Mouse (Mus musculus) neural tube, embryonic 11.5 days (tissue): ENCODE measurements around the gene Dph2. TPM values are rescaled to one million over a fixed set of nuclear protein-coding genes. Genes with fewer than 3 reads are reported as not detected.

Experiments
- ATAC-seq: fragments of 200-750 bp; cut with Nextera tagmentation; 2 replicates; pipeline ENCODE4 v1.8.0; 2017; ENCODE audit warnings: moderate number of reproducible peaks, mild to moderate bottlenecking, moderate TSS enrichment, moderate library complexity; ENCODE audit not compliant: insufficient read depth, low FRiP score, low TSS enrichment
- DNase-seq: peaks from one replicate; pipeline ENCODE4 v3.0.0-alpha.2; 2015; ENCODE audit warnings: low spot score
- H3K27ac ChIP-seq: fragments of 300-500 bp; sonication (generic); 2 replicates; pipeline ENCODE4 v1.5.1; 2014; ENCODE audit warnings: low read depth, mild to moderate bottlenecking, low read length
- H3K27me3 ChIP-seq: fragments of 300-500 bp; sonication (generic); 2 replicates; pipeline ENCODE4 v1.6.1; 2014; ENCODE audit warnings: mild to moderate bottlenecking, low read length, mixed read lengths; ENCODE audit not compliant: control insufficient read depth, insufficient read depth
- H3K36me3 ChIP-seq: fragments of 300-500 bp; sonication (generic); 2 replicates; pipeline ENCODE4 v1.6.1; 2014; ENCODE audit warnings: mild to moderate bottlenecking, low read length, moderate library complexity, mixed read lengths; ENCODE audit not compliant: control insufficient read depth, insufficient read depth
- H3K4me1 ChIP-seq: fragments of 300-500 bp; sonication (generic); 2 replicates; pipeline ENCODE4 v1.6.1; 2014; ENCODE audit warnings: low read length, mixed read lengths; ENCODE audit not compliant: control insufficient read depth, insufficient read depth
- H3K4me2 ChIP-seq: fragments of 300-500 bp; sonication (generic); 2 replicates; pipeline ENCODE4 v1.6.1; 2014; ENCODE audit warnings: low read depth, mild to moderate bottlenecking, moderate library complexity
- H3K4me3 ChIP-seq: fragments of 300-500 bp; sonication (generic); 2 replicates; pipeline ENCODE4 v1.5.1; 2014; ENCODE audit warnings: low read depth, low read length
- H3K9ac ChIP-seq: fragments of 300-500 bp; sonication (generic); 2 replicates; pipeline ENCODE4 v1.6.1; 2014; ENCODE audit warnings: mild to moderate bottlenecking, low read length
- H3K9me3 ChIP-seq: fragments of 300-500 bp; sonication (generic); 2 replicates; pipeline ENCODE4 v1.6.1; 2016; ENCODE audit warnings: low read length; ENCODE audit not compliant: control insufficient read depth
- WGBS: fragments of 180-500 bp; shearing (Covaris S2); extraction: QIAGEN DNeasy Blood & Tissue Kit; methylation state at CpG from one replicate; pipeline ENCODE4 v1.1.7; 2014; 5-methylcytosine and 5-hydroxymethylcytosine counted together
- polyA plus RNA-seq: library from polyadenylated mRNA; unstranded; fragments of >200 nt; fragmentation: Nextera tagmentation; extraction: Ambion mirVana; gene quantifications from 2 replicates; pipeline ENCODE4 v1.2.1, GENCODE M21; 2014

The Dph2 gene
- polyA plus RNA-seq, 1 experiment from 2014 or later, result 25.0 TPM

DNA sequence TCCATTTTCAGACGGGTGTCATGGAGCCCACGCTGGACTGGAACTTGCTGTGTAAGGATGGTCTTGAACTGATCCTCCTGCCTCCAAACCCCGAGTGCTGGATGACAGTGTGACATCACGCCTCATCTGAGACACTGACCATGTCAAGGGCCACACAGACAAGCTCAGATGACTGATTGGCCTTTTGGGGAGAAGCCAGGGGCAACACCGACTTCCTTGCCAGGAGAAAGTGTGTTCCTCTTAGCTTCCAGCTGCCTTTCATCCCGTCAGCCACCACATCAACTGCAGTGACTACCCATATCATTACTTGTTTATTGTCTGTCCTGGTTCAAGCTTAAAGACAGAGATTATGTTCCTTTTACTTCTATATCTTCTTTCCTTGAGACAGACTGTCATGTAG is 33.1 kb upstream of the Dph2 start:
- peaks cover 41% of the 10 kb centered on the region for H3K27me3 ChIP-seq

DNA sequence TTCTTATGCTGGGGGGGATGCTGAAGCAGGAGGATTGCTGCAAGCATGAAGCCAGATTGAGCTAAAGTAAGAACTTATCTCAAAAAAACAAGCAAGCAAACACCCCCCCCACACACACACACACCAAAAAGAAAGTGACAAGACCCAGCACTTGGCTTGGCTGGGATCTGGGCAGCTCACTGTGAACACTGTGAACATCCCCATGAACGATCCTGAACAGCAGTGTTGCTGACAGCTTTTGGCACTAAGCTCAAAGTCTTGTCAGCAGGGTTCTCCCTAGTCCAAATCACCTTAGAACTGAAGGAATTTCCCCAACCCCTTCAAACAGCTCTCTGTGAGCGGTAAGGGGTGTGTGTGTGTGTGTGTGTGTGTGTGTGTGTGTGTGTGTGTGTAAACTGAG is 31.6 kb upstream of the Dph2 start:
- Histone ChIP-seq H3K4me1 (peaks cover 5% of the 10 kb centered on the region; the same call in 1 of the 2 replicates), H3K4me2 (no peak overlapping the region), H3K36me3 (no peaks in the 10 kb centered on the region), H3K27ac (no peak overlapping the region), H3K9ac (no peak overlapping the region), H3K4me3 (no peak overlapping the region), H3K27me3 (peaks cover 28% of the 10 kb centered on the region), H3K9me3 (no peaks in the 10 kb centered on the region)
- no peak for ATAC-seq
- DNase-seq, result no peak
- 71% methylated on average over 2 of the region's 2 CpGs for WGBS

More for the DNA sequence above, 33.1 kb upstream of the Dph2 start:
- ATAC-seq (no peak), DNase-seq (no peak)
- Histone ChIP-seq H3K4me3 (no peak overlapping the region), H3K9me3 (no peaks in the 10 kb centered on the region), H3K9ac (no peak overlapping the region), H3K36me3 (no peaks in the 10 kb centered on the region), H3K4me1 (peaks cover 15% of the 10 kb centered on the region; the same call in 1 of the 2 replicates), H3K27ac (no peak overlapping the region), H3K4me2 (no peak overlapping the region)
- WGBS, result 73% methylated on average over 5 of the region's 6 CpGs

DNA sequence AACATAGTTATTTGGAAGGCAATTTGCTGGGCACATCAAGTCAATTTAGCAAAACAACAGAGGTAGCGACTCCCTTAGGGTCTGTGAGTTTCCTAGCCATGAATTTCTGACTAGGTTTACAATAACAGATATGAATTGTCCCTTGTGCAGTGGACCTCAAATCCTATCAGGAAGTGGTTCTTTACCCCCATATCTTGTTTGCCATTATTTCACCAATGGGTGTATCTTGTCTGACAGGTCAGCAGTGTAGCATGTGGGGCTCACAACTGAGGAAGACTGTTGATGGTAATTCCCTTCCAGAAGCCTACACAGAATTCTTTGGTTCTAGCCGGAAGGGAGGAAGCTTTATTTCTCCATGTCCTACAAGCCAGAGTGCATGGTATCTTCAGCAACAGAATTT is 29.5 kb upstream of the Dph2 start:
- no peak for ATAC-seq
- WGBS, result 83% methylated on average over 2 of the region's 2 CpGs
- no peaks in the 10 kb centered on the region for H3K9me3 ChIP-seq

DNA sequence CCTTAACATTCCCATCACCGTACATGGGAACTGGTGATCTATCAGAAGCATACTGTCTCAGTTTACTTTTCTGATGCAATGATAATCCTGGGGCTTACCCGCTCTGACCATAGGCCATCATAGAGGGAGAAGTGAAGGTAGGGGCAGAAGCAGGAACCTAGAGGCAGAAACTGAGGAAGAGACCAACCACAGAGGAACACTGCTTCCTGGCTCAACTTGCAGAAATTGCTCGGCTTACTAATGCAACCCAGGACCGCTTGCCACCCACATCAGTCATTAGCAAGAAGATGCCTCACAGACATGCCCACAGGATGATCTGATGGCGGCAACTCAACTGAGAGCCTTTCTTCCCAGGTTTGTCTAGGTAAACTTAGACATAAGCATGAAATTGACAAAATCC is 26.9 kb upstream of the Dph2 start:
- whole genome bisulfite sequencing, result 92% methylated on average over 5 of the region's 5 CpGs
- Histone ChIP-seq H3K4me3 (no peak overlapping the region), H3K4me1 (peaks cover 8% of the 10 kb centered on the region), H3K27ac (no peak overlapping the region), H3K36me3 (no peaks in the 10 kb centered on the region), H3K9me3 (no peaks in the 10 kb centered on the region), H3K27me3 (no peaks in the 10 kb centered on the region), H3K4me2 (no peak overlapping the region), H3K9ac (no peak overlapping the region)
- DNase-seq (no peak), ATAC-seq (no peak)

More for the DNA sequence above, 29.5 kb upstream of the Dph2 start:
- H3K4me3 ChIP-seq, result no peak overlapping the region
- H3K4me2 ChIP-seq, result no peak overlapping the region
- no peak for DNase-seq
- peaks cover 9% of the 10 kb centered on the region for H3K27me3 ChIP-seq
- H3K36me3 ChIP-seq, result no peaks in the 10 kb centered on the region
- H3K27ac ChIP-seq, result no peak overlapping the region
- no peak overlapping the region for H3K9ac ChIP-seq
- no peaks in the 10 kb centered on the region for H3K4me1 ChIP-seq

DNA sequence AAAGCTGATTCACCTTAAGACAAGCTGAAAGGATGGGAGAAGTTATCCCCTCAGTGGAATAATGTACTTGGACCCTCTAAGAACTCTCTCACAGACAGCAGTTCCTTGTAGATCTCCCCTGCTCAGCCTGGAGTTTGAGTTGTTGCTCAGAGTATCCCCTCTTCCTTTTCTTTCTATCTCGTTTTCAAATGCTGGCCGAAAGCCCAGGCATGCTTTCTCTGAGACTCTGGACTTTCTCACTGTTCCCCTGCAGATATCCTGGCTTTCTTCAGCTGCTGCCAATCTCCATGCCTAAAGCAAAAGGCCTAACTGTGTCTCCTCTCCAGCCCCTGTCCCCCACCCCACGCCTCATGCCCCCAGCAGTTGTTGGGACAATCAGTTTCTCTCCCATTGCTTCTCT is 26.4 kb upstream of the Dph2 start:
- no peak for DNase-seq
- peaks cover 12% of the 10 kb centered on the region for H3K4me1 ChIP-seq
- ATAC-seq, result no peak
- H3K9me3 ChIP-seq, result no peaks in the 10 kb centered on the region
- H3K27ac ChIP-seq, result no peak overlapping the region
- H3K4me3 ChIP-seq, result no peak overlapping the region
- H3K36me3 ChIP-seq, result no peaks in the 10 kb centered on the region
- 83% methylated on average over 3 of the region's 3 CpGs for WGBS
- H3K27me3 ChIP-seq, result no peaks in the 10 kb centered on the region
- H3K4me2 ChIP-seq, result no peak overlapping the region
- H3K9ac ChIP-seq, result no peak overlapping the region

DNA sequence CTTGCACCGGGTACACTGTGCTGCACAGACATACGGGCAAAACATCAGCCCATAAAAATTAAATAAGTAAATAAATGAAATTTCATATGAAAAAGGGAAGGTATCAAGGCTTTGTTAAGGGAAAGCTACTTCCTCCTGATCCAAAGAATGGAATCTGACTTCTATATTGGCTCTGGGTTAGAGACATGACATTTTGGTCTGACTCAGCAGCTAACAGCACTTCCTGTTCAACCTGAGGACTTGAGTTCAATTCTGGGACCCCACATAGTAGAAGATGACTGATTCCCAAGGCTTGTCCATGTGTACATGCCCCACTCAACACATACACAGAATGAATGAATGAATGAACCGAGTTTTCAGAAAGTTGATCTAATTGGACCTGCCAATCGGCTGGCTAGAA is 26.0 kb upstream of the Dph2 start:
- H3K27ac ChIP-seq, result no peak overlapping the region
- no peak overlapping the region for H3K4me3 ChIP-seq
- no peak overlapping the region for H3K4me2 ChIP-seq
- H3K27me3 ChIP-seq, result no peaks in the 10 kb centered on the region
- ATAC-seq, result no peak
- H3K9me3 ChIP-seq, result no peaks in the 10 kb centered on the region
- WGBS, result 92% methylated on average over 4 of the region's 4 CpGs
- no peak for DNase-seq
- H3K9ac ChIP-seq, result no peak overlapping the region
- H3K4me1 ChIP-seq, result peaks cover 16% of the 10 kb centered on the region
- no peaks in the 10 kb centered on the region for H3K36me3 ChIP-seq

DNA sequence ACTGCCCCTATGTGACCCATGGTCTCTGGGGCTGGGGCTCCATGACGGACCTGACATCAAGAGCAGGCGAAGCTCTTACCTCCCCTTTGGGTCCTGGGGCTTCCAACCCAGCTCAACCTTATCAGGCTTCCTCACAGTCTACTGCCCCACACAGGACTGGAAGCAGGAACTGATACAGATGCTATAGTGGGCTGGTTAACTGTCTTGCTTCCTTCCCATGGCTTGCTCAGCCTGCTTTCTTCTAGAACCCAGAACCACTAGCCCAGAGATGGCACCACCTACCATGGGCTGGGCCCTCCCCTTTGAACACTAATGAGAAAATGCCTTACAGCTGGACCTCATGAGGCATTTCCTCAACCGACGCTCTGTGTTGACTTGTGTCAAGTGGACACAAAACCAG is 25.6 kb upstream of the Dph2 start:
- 94% methylated on average over 4 of the region's 4 CpGs for WGBS
- ATAC-seq, result no peak

DNA sequence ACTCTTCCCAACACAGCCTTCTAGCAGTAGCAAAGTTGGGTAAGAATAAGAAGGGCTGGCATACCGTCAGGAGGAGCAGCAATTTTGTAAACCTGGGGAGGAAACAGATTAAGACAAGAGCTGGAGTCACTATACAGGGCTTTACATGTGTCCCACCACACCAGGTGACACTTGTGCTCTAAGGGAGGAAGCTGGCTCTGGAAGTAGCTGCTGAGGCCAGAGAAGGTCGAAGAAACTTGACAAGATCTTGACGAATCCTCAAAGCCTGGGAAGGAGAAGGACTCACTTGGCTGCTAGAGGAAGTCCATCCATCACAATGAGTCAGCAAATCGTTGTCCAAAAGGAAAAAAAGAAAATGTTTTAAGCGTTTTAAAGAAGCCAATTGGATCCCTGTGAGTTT is 24.6 kb upstream of the Dph2 start:
- peaks cover 20% of the 10 kb centered on the region for H3K4me1 ChIP-seq
- no peak overlapping the region for H3K9ac ChIP-seq
- H3K36me3 ChIP-seq, result 0 out of 2 replicates have a peak, but pooled peaks cover 2% of the 10 kb centered on the region
- H3K27ac ChIP-seq, result no peak overlapping the region
- H3K9me3 ChIP-seq, result no peaks in the 10 kb centered on the region
- no peak for ATAC-seq
- 82% methylated on average over 5 of the region's 5 CpGs for WGBS
- H3K4me2 ChIP-seq, result no peak overlapping the region
- H3K4me3 ChIP-seq, result no peak overlapping the region
- no peaks in the 10 kb centered on the region for H3K27me3 ChIP-seq
- DNase-seq, result no peak

More for the DNA sequence above, 25.6 kb upstream of the Dph2 start:
- Histone ChIP-seq H3K4me2 (no peak overlapping the region), H3K27ac (no peak overlapping the region), H3K27me3 (no peaks in the 10 kb centered on the region), H3K36me3 (no peaks in the 10 kb centered on the region), H3K9me3 (no peaks in the 10 kb centered on the region), H3K4me1 (peaks cover 20% of the 10 kb centered on the region), H3K9ac (no peak overlapping the region), H3K4me3 (no peak overlapping the region)
- DNase-seq, result no peak

DNA sequence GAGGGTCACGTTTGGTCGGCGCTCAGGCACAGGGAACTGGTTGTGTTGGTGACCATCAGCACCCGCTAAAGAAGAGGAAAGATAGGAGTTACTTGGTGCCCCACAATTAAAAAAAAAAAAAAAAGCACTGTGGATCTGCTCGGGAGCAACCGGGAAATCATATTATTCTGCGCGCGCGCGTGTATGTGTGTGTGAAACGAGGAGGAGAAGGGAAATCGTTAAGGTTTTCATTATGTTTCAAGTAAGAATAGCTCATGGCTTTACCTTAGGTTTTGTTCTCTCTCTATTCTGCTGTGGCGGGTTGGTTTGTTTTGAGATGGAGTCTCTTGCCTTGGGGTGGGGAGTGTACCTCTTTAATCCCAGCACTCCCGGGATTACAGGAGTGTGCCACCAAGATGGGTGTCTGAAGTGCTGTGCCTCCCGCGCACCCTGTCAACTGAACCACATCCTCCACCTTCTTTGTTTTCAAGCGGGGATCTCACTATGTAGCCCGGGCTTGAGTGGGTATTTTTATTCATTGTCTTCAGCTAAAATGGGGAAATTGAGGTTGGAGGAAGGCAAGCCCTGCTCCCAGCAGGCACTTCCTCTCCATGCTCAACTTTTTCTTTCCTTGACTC is 23.8 kb upstream of the Dph2 start:
- H3K9ac ChIP-seq, result peak overlapping the region; percentile 79
- H3K36me3 ChIP-seq, result 0 out of 2 replicates have a peak, but pooled peaks cover 2% of the 10 kb centered on the region
- peak overlapping the region; percentile 66 for H3K4me2 ChIP-seq
- DNase-seq (no peak), ATAC-seq (no peak)
- no peaks in the 10 kb centered on the region for H3K27me3 ChIP-seq
- 9% methylated on average over 19 of the region's 19 CpGs for WGBS
- H3K4me3 ChIP-seq, result peak overlapping the region; percentile 72
- no peaks in the 10 kb centered on the region for H3K9me3 ChIP-seq
- H3K27ac ChIP-seq, result no peak overlapping the region
- H3K4me1 ChIP-seq, result peaks cover 20% of the 10 kb centered on the region
